Mouse (Mus musculus) midbrain, embryonic 13.5 days (tissue): Measurements from ENCODE around the gene Lrrc46. TPM values are rescaled to one million over a fixed set of nuclear protein-coding genes. Genes with fewer than 3 reads are reported as not detected.

ENCODE experiments used
- ATAC-seq: fragments of 200-750 bp; cut with Nextera tagmentation; 2 replicates; pipeline ENCODE4 v1.8.0; 2017; ENCODE audit warnings: mild to moderate bottlenecking, moderate TSS enrichment, moderate library complexity
- H3K27ac ChIP-seq: fragments of 300-500 bp; sonication (generic); 2 replicates; pipeline ENCODE4 v1.5.1; 2015; ENCODE audit warnings: inconsistent platforms, mild to moderate bottlenecking, moderate library complexity
- H3K27me3 ChIP-seq: fragments of 300-500 bp; sonication (generic); 2 replicates; pipeline ENCODE4 v1.6.1; 2015; ENCODE audit warnings: mild to moderate bottlenecking, inconsistent platforms
- H3K36me3 ChIP-seq: fragments of 300-500 bp; sonication (generic); 2 replicates; pipeline ENCODE4 v1.6.1; 2015; ENCODE audit warnings: mild to moderate bottlenecking, inconsistent platforms
- H3K4me1 ChIP-seq: fragments of 300-500 bp; sonication (generic); replicated peaks from 2 replicates; pipeline ENCODE4 v1.6.1; 2015; ENCODE audit warnings: inconsistent platforms
- H3K4me2 ChIP-seq: fragments of 300-500 bp; sonication (generic); replicated peaks from 2 replicates; pipeline ENCODE4 v1.6.1; 2015; ENCODE audit warnings: moderate library complexity, mild to moderate bottlenecking, inconsistent platforms
- H3K4me3 ChIP-seq: fragments of 300-500 bp; sonication (generic); replicated peaks from 2 replicates; pipeline ENCODE4 v1.5.1; 2015; ENCODE audit warnings: mild to moderate bottlenecking, inconsistent platforms
- H3K9ac ChIP-seq: fragments of 300-500 bp; sonication (generic); replicated peaks from 2 replicates; pipeline ENCODE4 v1.6.1; 2015; ENCODE audit warnings: mild to moderate bottlenecking, inconsistent platforms
- H3K9me3 ChIP-seq: fragments of 300-500 bp; sonication (generic); 2 replicates; pipeline ENCODE4 v1.6.1; 2016; ENCODE audit warnings: mild to moderate bottlenecking, inconsistent platforms
- WGBS: fragments of 180-500 bp; shearing (Covaris S2); methylation state at CpG from one replicate; pipeline ENCODE4 v1.1.7; 2015; 5-methylcytosine and 5-hydroxymethylcytosine counted together
- polyA plus RNA-seq: library from polyadenylated mRNA; unstranded; fragments of >200 nt; fragmentation: Nextera tagmentation; extraction: Ambion mirVana; gene quantifications from 2 replicates; pipeline ENCODE4 v1.2.1, GENCODE M21; 2015

Gene Lrrc46
- polyA plus RNA-seq, 1 experiment from 2014 or later = 3.2 TPM

GRCm38 (mm10) chr11:97021873-97022484 lies 19.2 kb downstream of the Lrrc46 start:
- H3K27ac ChIP-seq = no peak overlapping the region
- H3K4me2 ChIP-seq = peak overlapping the region; percentile 70
- H3K4me3 ChIP-seq = peak overlapping the region; percentile 47
- no peaks in the 10 kb centered on the region for H3K36me3 ChIP-seq
- peaks cover 39% of the 10 kb centered on the region for H3K4me1 ChIP-seq
- H3K27me3 ChIP-seq = peaks cover 83% of the 10 kb centered on the region
- no peaks in the 10 kb centered on the region for H3K9me3 ChIP-seq
- H3K9ac ChIP-seq = peak overlapping the region; percentile 61
- ATAC-seq = peak; percentile 59
- WGBS = 0% methylated on average over 50 of the region's 50 CpGs

- Histone ChIP-seq H3K4me1 (peaks cover 39% of the 10 kb centered on the region), H3K4me2 (peak overlapping the region; percentile 70), H3K27me3 (peaks cover 91% of the 10 kb centered on the region), H3K27ac (no peak overlapping the region), H3K9ac (no peak overlapping the region; the same call in 1 of the 2 replicates), H3K36me3 (no peaks in the 10 kb centered on the region), H3K4me3 (peak overlapping the region; percentile 47), H3K9me3 (no peaks in the 10 kb centered on the region)
- peak; percentile 2; the same call in 1 of the 2 replicates for ATAC-seq
- under 1% methylated on average over 27 of the region's 27 CpGs for WGBS
These were observed 20.0 kb downstream of the Lrrc46 start for GRCm38 (mm10) chr11:97021121-97021765.

- Histone ChIP-seq H3K9me3 (no peaks in the 10 kb centered on the region), H3K4me3 (0 out of 2 replicates have a peak overlapping the region, but pooled peaks have one; percentile 30), H3K4me1 (peaks cover 27% of the 10 kb centered on the region), H3K27me3 (peaks cover 95% of the 10 kb centered on the region), H3K27ac (no peak overlapping the region), H3K36me3 (no peaks in the 10 kb centered on the region), H3K9ac (no peak overlapping the region), H3K4me2 (no peak overlapping the region)
- no peak for ATAC-seq
- 2% methylated on average over 13 of the region's 13 CpGs for WGBS
These were observed 21.9 kb downstream of the Lrrc46 start for GRCm38 (mm10) chr11:97019345-97019708.

GRCm38 (mm10) chr11:97018583-97019344 lies 22.4 kb downstream of the Lrrc46 start:
- whole genome bisulfite sequencing = under 1% methylated on average over 56 of the region's 68 CpGs
- H3K9ac ChIP-seq = no peak overlapping the region
- no peak for ATAC-seq

GRCm38 (mm10) chr11:97017696-97018582 lies 23.3 kb downstream of the Lrrc46 start:
- H3K27me3 ChIP-seq = peaks cover 95% of the 10 kb centered on the region
- peak overlapping the region; percentile 30 for H3K4me3 ChIP-seq
- under 1% methylated on average over 36 of the region's 36 CpGs for WGBS
- H3K4me1 ChIP-seq = peaks cover 27% of the 10 kb centered on the region
- H3K36me3 ChIP-seq = no peaks in the 10 kb centered on the region
- H3K9ac ChIP-seq = no peak overlapping the region
- no peak overlapping the region for H3K27ac ChIP-seq
- no peaks in the 10 kb centered on the region for H3K9me3 ChIP-seq
- ATAC-seq = no peak
- H3K4me2 ChIP-seq = peak overlapping the region; percentile 47

More at GRCm38 (mm10) chr11:97018583-97019344, 22.4 kb downstream of the Lrrc46 start:
- no peak overlapping the region for H3K27ac ChIP-seq
- H3K36me3 ChIP-seq = no peaks in the 10 kb centered on the region
- peak overlapping the region; percentile 30 for H3K4me3 ChIP-seq
- H3K27me3 ChIP-seq = peaks cover 95% of the 10 kb centered on the region
- peak overlapping the region; percentile 47 for H3K4me2 ChIP-seq
- peaks cover 27% of the 10 kb centered on the region for H3K4me1 ChIP-seq
- H3K9me3 ChIP-seq = no peaks in the 10 kb centered on the region

GRCm38 (mm10) chr11:97013121-97013670 lies 28.0 kb downstream of the Lrrc46 start, which contains the start of gene Sp6:
TSS of gene Sp6 (plus strand) at chr11:97013394.
- peaks cover under 1% of the 10 kb centered on the region; the same call in 1 of the 2 replicates for H3K4me1 ChIP-seq
- no peak within 1 kb of the TSS for H3K9ac ChIP-seq
- no peak within 1 kb of the TSS for H3K4me3 ChIP-seq
- H3K4me2 ChIP-seq = no peak within 1 kb of the TSS
- H3K27me3 ChIP-seq = peaks cover 74% of the 10 kb centered on the region
- ATAC-seq = no peak
- no peaks in the 10 kb centered on the region for H3K9me3 ChIP-seq
- no peak within 1 kb of the TSS for H3K27ac ChIP-seq
- H3K36me3 ChIP-seq = no peaks in the 10 kb centered on the region
- WGBS = 26% methylated on average over 7 of the region's 8 CpGs

- 69% methylated on average over 8 of the region's 8 CpGs for WGBS
These were observed 31.9 kb downstream of the Lrrc46 start for GRCm38 (mm10) chr11:97009198-97009790.

GRCm38 (mm10) chr11:97007093-97007794 lies 34.0 kb downstream of the Lrrc46 start:
- no peak overlapping the region for H3K9ac ChIP-seq
- no peak for ATAC-seq
- no peak overlapping the region for H3K27ac ChIP-seq
- H3K36me3 ChIP-seq = no peaks in the 10 kb centered on the region
- 72% methylated on average over 9 of the region's 9 CpGs for WGBS
- H3K4me3 ChIP-seq = no peak overlapping the region
- no peak overlapping the region for H3K4me2 ChIP-seq
- H3K27me3 ChIP-seq = peaks cover 34% of the 10 kb centered on the region
- no peaks in the 10 kb centered on the region for H3K9me3 ChIP-seq
- H3K4me1 ChIP-seq = no peaks in the 10 kb centered on the region

More at GRCm38 (mm10) chr11:97009198-97009790, 31.9 kb downstream of the Lrrc46 start:
- no peaks in the 10 kb centered on the region for H3K9me3 ChIP-seq
- no peak overlapping the region for H3K4me2 ChIP-seq
- no peak overlapping the region for H3K9ac ChIP-seq
- H3K27me3 ChIP-seq = peaks cover 38% of the 10 kb centered on the region
- no peak overlapping the region for H3K27ac ChIP-seq
- H3K36me3 ChIP-seq = no peaks in the 10 kb centered on the region
- no peak overlapping the region for H3K4me3 ChIP-seq
- no peak for ATAC-seq
- no peaks in the 10 kb centered on the region for H3K4me1 ChIP-seq

GRCm38 (mm10) chr11:97003170-97003569 lies 38.0 kb downstream of the Lrrc46 start:
- WGBS = 39% methylated on average over 5 of the region's 5 CpGs
- H3K9me3 ChIP-seq = no peaks in the 10 kb centered on the region
- H3K4me3 ChIP-seq = no peak overlapping the region
- H3K36me3 ChIP-seq = no peaks in the 10 kb centered on the region
- ATAC-seq = no peak
- H3K9ac ChIP-seq = no peak overlapping the region
- no peak overlapping the region for H3K27ac ChIP-seq
- H3K4me1 ChIP-seq = peaks cover 4% of the 10 kb centered on the region; the same call in 1 of the 2 replicates
- peaks cover 23% of the 10 kb centered on the region for H3K27me3 ChIP-seq
- H3K4me2 ChIP-seq = no peak overlapping the region

- Histone ChIP-seq H3K9ac (peak overlapping the region; percentile 66), H3K36me3 (no peaks in the 10 kb centered on the region), H3K4me3 (peak overlapping the region; percentile 36), H3K4me1 (peaks cover 23% of the 10 kb centered on the region), H3K4me2 (peak overlapping the region; percentile 64), H3K9me3 (no peaks in the 10 kb centered on the region), H3K27ac (peak overlapping the region; percentile 35), H3K27me3 (peaks cover 17% of the 10 kb centered on the region; the same call in 1 of the 2 replicates)
- peak; percentile 61 for ATAC-seq
- WGBS = 3% methylated on average over 30 of the region's 30 CpGs
These were observed 43.7 kb downstream of the Lrrc46 start for GRCm38 (mm10) chr11:96997380-96997956.
